In the genomic region with DNA sequence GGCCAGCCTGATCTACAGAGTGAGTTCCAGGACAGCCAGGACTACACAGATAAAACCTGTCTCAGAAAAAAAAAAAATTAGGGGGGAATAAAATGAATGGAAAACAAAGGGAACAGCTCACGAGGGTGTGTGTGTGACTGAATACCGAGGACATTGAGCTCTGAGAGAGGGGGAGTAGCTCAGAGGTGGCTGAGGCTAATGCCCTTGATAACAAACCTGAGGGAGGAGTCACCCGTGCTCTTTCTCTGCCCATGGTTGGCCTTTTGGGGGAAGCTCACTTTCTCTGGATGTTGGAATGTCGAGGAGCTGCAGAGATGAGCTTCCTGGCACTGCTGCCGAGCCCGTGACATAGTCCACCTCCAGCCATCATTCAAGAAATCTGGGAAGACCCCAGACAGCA, we compare ENCODE assay signal across 14 mouse cellular contexts. TPM values are rescaled to one million over a fixed set of nuclear protein-coding genes. Genes with fewer than 3 reads are reported as not detected.
DNase-seq lines count a peak whose midpoint lies in the region; ATAC-seq and TF ChIP-seq lines count a peak whose summit lies in the region.
"Had no signal": no experiment of that assay in that cellular context is flagged by ENCODE, and none has a peak within 500 bp of the region (broad histone marks: within the 10 kb centered on the region; RNA-seq: fewer than 3 reads in every experiment).

No protein-coding gene starts in this region.

- no peaks in the 10 kb centered on the region for H3K9me3 ChIP-seq in heart, embryonic 13.5 days
- no peaks in the 10 kb centered on the region for H3K9me3 ChIP-seq in midbrain, embryonic 13.5 days
- no peaks in the 10 kb centered on the region for H3K9me3 ChIP-seq in midbrain, embryonic 11.5 days (ENCODE audit: control insufficient read depth, low read length)
- H3K9me3 ChIP-seq: lung, embryonic 15.5 days had no signal

- no peak overlapping the region for H3K4me3 ChIP-seq in heart, embryonic 13.5 days
- no peak overlapping the region for H3K4me3 ChIP-seq in midbrain, embryonic 13.5 days (replicated peaks)
- H3K4me3 ChIP-seq in midbrain, embryonic 11.5 days (ENCODE audit: low read depth, low read length) = no peak overlapping the region
- peak overlapping the region; percentile 74 for H3K4me3 ChIP-seq in bone marrow macrophage, adult 2 months (ENCODE audit: insufficient read depth, low read length)
- H3K4me3 ChIP-seq in olfactory bulb, adult 2 months (ENCODE audit: insufficient read depth, low read depth, low read length) = no peak overlapping the region
- H3K4me3 ChIP-seq: gastrocnemius, adult 2 months; lung, embryonic 15.5 days had no signal

- peak overlapping the region; percentile 67 for H3K27ac ChIP-seq in heart, embryonic 13.5 days (replicated peaks)
- no peak overlapping the region for H3K27ac ChIP-seq in midbrain, embryonic 13.5 days
- no peak overlapping the region for H3K27ac ChIP-seq in midbrain, embryonic 11.5 days (ENCODE audit: low read depth, low read length)
- peak overlapping the region; percentile 91 for H3K27ac ChIP-seq in bone marrow macrophage, adult 2 months (ENCODE audit: insufficient read depth, low read depth, low read length)
- H3K27ac ChIP-seq in olfactory bulb, adult 2 months (ENCODE audit: insufficient read depth, low read depth, low read length) = peak overlapping the region; percentile 59; the same call in 1 of the 2 replicates
- H3K27ac ChIP-seq: stomach, postnatal 0 days had no signal

- no peak for TF ChIP-seq POLR2A in bone marrow macrophage, adult 2 months (IDR thresholded peaks at IDR 0.05; ENCODE audit: borderline replicate concordance, low read depth, low read length)
- TF ChIP-seq POLR2A in olfactory bulb, adult 2 months (IDR thresholded peaks at IDR 0.05; ENCODE audit: insufficient read depth, low read depth, low read length) = no peak

- ATAC-seq in heart, embryonic 13.5 days (ENCODE audit: extremely low read depth, insufficient number of reproducible peaks, low FRiP score, low TSS enrichment) = no peak
- ATAC-seq in midbrain, embryonic 13.5 days = 0 out of 2 replicates have a peak, but pooled peaks have one; percentile 6
- no peak for ATAC-seq in midbrain, embryonic 11.5 days (ENCODE audit: low FRiP score)
- ATAC-seq: forebrain, embryonic 16.5 days had no signal

- 19% methylated on average over 6 of the region's 6 CpGs for WGBS in heart, embryonic 13.5 days
- 76% methylated on average over 6 of the region's 6 CpGs for WGBS in midbrain, embryonic 13.5 days
- WGBS in midbrain, embryonic 11.5 days = 79% methylated on average over 6 of the region's 6 CpGs
- WGBS in olfactory bulb, adult 2 months = 57% methylated on average over 6 of the region's 6 CpGs

- intact Hi-C loops in heart, postnatal 14 days (cut with DNase I) = no loop called here

- no peak for TF ChIP-seq CTCF in bone marrow macrophage, adult 2 months (IDR thresholded peaks at IDR 0.05; ENCODE audit: low read depth, low read length)
- no peak for TF ChIP-seq CTCF in olfactory bulb, adult 2 months (IDR thresholded peaks at IDR 0.05; ENCODE audit: insufficient read depth, low read depth, low read length)

- peaks cover 44% of the 10 kb centered on the region for H3K4me1 ChIP-seq in heart, embryonic 13.5 days
- no peaks in the 10 kb centered on the region for H3K4me1 ChIP-seq in midbrain, embryonic 13.5 days (replicated peaks)
- H3K4me1 ChIP-seq in midbrain, embryonic 11.5 days (ENCODE audit: control insufficient read depth, insufficient read depth, low read length) = no peaks in the 10 kb centered on the region
- peaks cover 55% of the 10 kb centered on the region for H3K4me1 ChIP-seq in bone marrow macrophage, adult 2 months (ENCODE audit: control insufficient read depth, insufficient read depth, low read length)
- H3K4me1 ChIP-seq in olfactory bulb, adult 2 months (ENCODE audit: control insufficient read depth, insufficient read depth, low read length) = peaks cover 26% of the 10 kb centered on the region

- no peak for DNase-seq in heart, postnatal 14 days
- DNase-seq in midbrain, embryonic 11.5 days (ENCODE audit: low spot score, missing footprints) = no peak
- no peak for DNase-seq in cerebellum, adult 18-20 months
- DNase-seq: cerebellum, postnatal 36 days; gastrocnemius, adult 2 months; kidney, postnatal 14 days had no signal

- H3K4me2 ChIP-seq in heart, embryonic 13.5 days = peak overlapping the region; percentile 41
- no peak overlapping the region for H3K4me2 ChIP-seq in midbrain, embryonic 13.5 days (replicated peaks)
- no peak overlapping the region for H3K4me2 ChIP-seq in midbrain, embryonic 11.5 days
- H3K4me2 ChIP-seq: lung, embryonic 15.5 days had no signal

- peak overlapping the region; percentile 44; the same call in 1 of the 2 replicates for H3K9ac ChIP-seq in heart, embryonic 13.5 days
- H3K9ac ChIP-seq in midbrain, embryonic 13.5 days (replicated peaks) = no peak overlapping the region
- no peak overlapping the region for H3K9ac ChIP-seq in midbrain, embryonic 11.5 days (ENCODE audit: low read length)
- H3K9ac ChIP-seq: lung, embryonic 15.5 days had no signal

- H3K27me3 ChIP-seq in heart, embryonic 13.5 days (replicated peaks) = no peaks in the 10 kb centered on the region
- H3K27me3 ChIP-seq in midbrain, embryonic 13.5 days = no peaks in the 10 kb centered on the region
- H3K27me3 ChIP-seq in midbrain, embryonic 11.5 days (ENCODE audit: control insufficient read depth, insufficient read depth, low read length) = no peaks in the 10 kb centered on the region
- H3K27me3 ChIP-seq: lung, embryonic 15.5 days had no signal

- H3K36me3 ChIP-seq in heart, embryonic 13.5 days = no peaks in the 10 kb centered on the region
- H3K36me3 ChIP-seq in midbrain, embryonic 13.5 days = no peaks in the 10 kb centered on the region
- no peaks in the 10 kb centered on the region for H3K36me3 ChIP-seq in midbrain, embryonic 11.5 days (ENCODE audit: control insufficient read depth, insufficient read depth, low read length)
- H3K36me3 ChIP-seq: lung, embryonic 15.5 days had no signal

RNA-seq across cellular contexts. Expression of a gene that starts 4.0 kb away (rescaled TPM):
- polyA plus RNA-seq in heart, embryonic 13.5 days (2015; fragmentation: Nextera tagmentation; extraction: Ambion mirVana) = 2.3 and 2.5 TPM in 2 replicates
- total RNA-seq in heart, postnatal 14 days (2021) = under 1 TPM; 0.54 to 0.67 TPM
- polyA plus RNA-seq in midbrain, embryonic 13.5 days (2015; fragmentation: Nextera tagmentation; extraction: Ambion mirVana) = 0.72 and 1.2 TPM in 2 replicates
- polyA plus RNA-seq in midbrain, embryonic 11.5 days (2014; fragmentation: Nextera tagmentation; extraction: Ambion mirVana) = 1.4 and 1.6 TPM in 2 replicates
- 33.0 and 34.1 TPM in 2 replicates for polyA plus RNA-seq in bone marrow macrophage, adult 2 months (2012; ENCODE audit: insufficient read depth, insufficient read length, missing spikeins)
- not detected in 2 replicates for polyA plus RNA-seq in olfactory bulb, adult 2 months (2012; ENCODE audit: insufficient read depth, insufficient read length, low replicate concordance, missing spikeins)

RNA-seq across cellular contexts. Expression of a gene that starts 45.4 kb away (rescaled TPM):
- 0.13 TPM in 1 of 2 replicates, not detected in the other for polyA plus RNA-seq in heart, embryonic 13.5 days (2015; fragmentation: Nextera tagmentation; extraction: Ambion mirVana)
- under 1 TPM in 1 of 2 experiments, not detected in 1; 0.39 TPM for total RNA-seq in heart, postnatal 14 days (2021)
- polyA plus RNA-seq in midbrain, embryonic 13.5 days (2015; fragmentation: Nextera tagmentation; extraction: Ambion mirVana) = 0.24 TPM in 1 of 2 replicates, not detected in the other
- polyA plus RNA-seq in midbrain, embryonic 11.5 days (2014; fragmentation: Nextera tagmentation; extraction: Ambion mirVana) = 0.15 and 0.25 TPM in 2 replicates
- 6.5 and 6.8 TPM in 2 replicates for polyA plus RNA-seq in bone marrow macrophage, adult 2 months (2012; ENCODE audit: insufficient read depth, insufficient read length, missing spikeins)
- polyA plus RNA-seq in olfactory bulb, adult 2 months (2012; ENCODE audit: insufficient read depth, insufficient read length, low replicate concordance, missing spikeins) = not detected in 2 replicates
- total RNA-seq: gastrocnemius, adult 2 months had no signal
- polyA plus RNA-seq: limb, embryonic 14.5 days had no signal

Comparison
In these comparisons a context has a peak if more than half of its experiments do, and no peak if none do; other contexts are left out.
1. H3K27ac ChIP-seq: peak in heart, embryonic 13.5 days (single experiment), bone marrow macrophage, adult 2 months (single experiment) and olfactory bulb, adult 2 months (single experiment); none in midbrain, embryonic 13.5 days (single experiment) and midbrain, embryonic 11.5 days (single experiment).